Mouse (Mus musculus) limb, embryonic 12.5 days (tissue): ENCODE results near the gene Nutm1. TPM values are rescaled to one million over a fixed set of nuclear protein-coding genes. Genes with fewer than 3 reads are reported as not detected.

ENCODE experiments used
- ATAC-seq: fragments of 200-750 bp; cut with Nextera tagmentation; 2 replicates; pipeline ENCODE4 v1.8.0; 2017; ENCODE audit warnings: low read depth, moderate TSS enrichment; ENCODE audit not compliant: insufficient number of reproducible peaks, insufficient read depth, low FRiP score, low TSS enrichment
- H3K27ac ChIP-seq: fragments of 300-500 bp; sonication (generic); 2 replicates; pipeline ENCODE4 v1.5.1; 2016; ENCODE audit warnings: mild to moderate bottlenecking, moderate library complexity
- H3K27me3 ChIP-seq: fragments of 300-500 bp; sonication (generic); 2 replicates; pipeline ENCODE4 v1.6.1; 2016; ENCODE audit warnings: mild to moderate bottlenecking, moderate library complexity
- H3K36me3 ChIP-seq: fragments of 300-500 bp; sonication (generic); 2 replicates; pipeline ENCODE4 v1.6.1; 2016; ENCODE audit warnings: mild to moderate bottlenecking, moderate library complexity
- H3K4me1 ChIP-seq: fragments of 300-500 bp; sonication (generic); replicated peaks from 2 replicates; pipeline ENCODE4 v1.6.1; 2016
- H3K4me2 ChIP-seq: fragments of 300-500 bp; sonication (generic); 2 replicates; pipeline ENCODE4 v1.6.1; 2016; ENCODE audit warnings: mild to moderate bottlenecking, moderate library complexity
- H3K4me3 ChIP-seq: fragments of 300-500 bp; sonication (generic); replicated peaks from 2 replicates; pipeline ENCODE4 v1.5.1; 2016; ENCODE audit warnings: mild to moderate bottlenecking
- H3K9ac ChIP-seq: fragments of 300-500 bp; sonication (generic); replicated peaks from 2 replicates; pipeline ENCODE4 v1.6.1; 2016; ENCODE audit warnings: mild to moderate bottlenecking, moderate library complexity
- H3K9me3 ChIP-seq: fragments of 300-500 bp; sonication (generic); 2 replicates; pipeline ENCODE4 v1.6.1; 2016; ENCODE audit warnings: mild to moderate bottlenecking, moderate library complexity
- WGBS: fragments of 180-500 bp; shearing (Covaris S2); methylation state at CpG from one replicate; pipeline ENCODE4 v1.1.7; 2016; 5-methylcytosine and 5-hydroxymethylcytosine counted together
- polyA plus RNA-seq: library from polyadenylated mRNA; unstranded; fragments of >200 nt; fragmentation: Nextera tagmentation; extraction: Ambion mirVana; gene quantifications from 2 replicates; pipeline ENCODE4 v1.2.1, GENCODE M21; 2016

Nutm1 gene
- polyA plus RNA-seq, 1 experiment from 2014 or later, result 0.10 TPM

DNA sequence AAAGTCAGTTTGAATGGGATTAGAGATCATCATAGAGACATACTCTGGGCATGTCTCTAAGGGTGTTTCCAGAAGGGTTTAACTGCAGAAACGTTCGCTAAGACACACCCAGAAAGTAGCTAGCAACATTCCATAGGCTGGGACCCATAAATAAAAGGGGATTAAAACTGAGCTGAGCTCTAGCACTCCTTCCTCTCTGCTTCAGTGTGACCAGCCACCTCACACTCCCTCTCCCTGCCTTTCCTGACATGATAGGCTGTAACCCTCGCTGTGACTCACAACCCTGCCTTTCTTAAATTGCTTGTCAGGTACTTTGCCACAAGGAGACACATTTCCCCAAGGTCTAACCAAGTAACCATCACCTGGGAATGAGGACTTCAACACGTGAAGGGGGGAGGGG lies 21.1 kb downstream of the Nutm1 start:
- Histone ChIP-seq H3K9ac (no peak overlapping the region), H3K4me3 (no peak overlapping the region), H3K4me2 (peak overlapping the region; percentile 10; the same call in 1 of the 2 replicates), H3K9me3 (no peaks in the 10 kb centered on the region), H3K27ac (no peak overlapping the region), H3K4me1 (peaks cover 22% of the 10 kb centered on the region), H3K36me3 (no peaks in the 10 kb centered on the region), H3K27me3 (no peaks in the 10 kb centered on the region)
- no peak for ATAC-seq
- 4% methylated on average over 4 of the region's 4 CpGs for WGBS

DNA sequence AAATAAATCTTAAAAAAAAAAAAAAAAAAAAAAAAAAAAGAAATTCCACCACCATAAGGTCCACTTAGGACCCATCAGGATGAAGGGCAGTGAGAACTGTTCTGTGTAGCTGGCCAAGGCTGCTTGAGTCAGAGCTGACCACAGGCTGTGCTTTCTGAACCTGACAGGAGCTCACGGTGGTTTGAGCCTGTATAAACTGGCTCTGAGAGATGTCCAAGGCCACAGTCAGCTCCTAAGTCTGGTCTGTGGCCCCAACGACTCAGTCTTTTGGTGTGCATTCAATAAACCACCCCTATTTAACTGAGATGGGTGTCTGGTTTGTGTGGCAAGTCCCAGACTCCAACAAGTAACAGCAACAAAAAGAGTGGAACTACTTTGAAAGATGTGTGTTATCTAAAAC lies 22.5 kb downstream of the Nutm1 start:
- Histone ChIP-seq H3K4me2 (no peak overlapping the region), H3K4me1 (peaks cover 21% of the 10 kb centered on the region), H3K9ac (no peak overlapping the region), H3K27me3 (no peaks in the 10 kb centered on the region), H3K9me3 (no peaks in the 10 kb centered on the region), H3K27ac (no peak overlapping the region), H3K4me3 (no peak overlapping the region), H3K36me3 (no peaks in the 10 kb centered on the region)
- no peak for ATAC-seq
- 83% methylated on average over 2 of the region's 2 CpGs for WGBS

DNA sequence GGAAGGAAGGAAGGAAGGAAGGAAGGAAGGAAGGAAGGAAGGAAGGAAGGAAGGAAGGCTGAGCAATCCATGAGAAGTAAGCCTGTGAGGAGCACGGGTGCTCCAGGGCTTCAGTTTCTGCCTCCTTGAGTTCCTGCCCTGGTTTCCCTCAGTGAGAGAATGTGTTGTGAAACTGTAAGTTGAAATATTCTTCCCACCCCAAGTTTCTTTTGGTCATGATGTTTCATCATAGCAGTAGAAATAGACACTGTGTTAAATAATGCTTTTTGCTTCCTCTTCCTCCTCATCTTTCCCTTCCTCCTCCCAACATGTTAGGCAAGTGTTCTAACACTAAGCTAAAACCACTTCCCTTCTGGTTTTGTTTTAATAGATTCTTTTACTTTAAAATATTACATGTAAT lies 26.5 kb downstream of the Nutm1 start:
- Histone ChIP-seq H3K4me1 (0 out of 2 replicates have a peak, but pooled peaks cover under 1% of the 10 kb centered on the region), H3K36me3 (no peaks in the 10 kb centered on the region), H3K4me2 (no peak overlapping the region), H3K27ac (no peak overlapping the region), H3K9ac (no peak overlapping the region), H3K27me3 (no peaks in the 10 kb centered on the region), H3K9me3 (no peaks in the 10 kb centered on the region), H3K4me3 (no peak overlapping the region)
- 94% methylated on average over 1 of the region's 1 CpGs for WGBS
- ATAC-seq, result no peak

DNA sequence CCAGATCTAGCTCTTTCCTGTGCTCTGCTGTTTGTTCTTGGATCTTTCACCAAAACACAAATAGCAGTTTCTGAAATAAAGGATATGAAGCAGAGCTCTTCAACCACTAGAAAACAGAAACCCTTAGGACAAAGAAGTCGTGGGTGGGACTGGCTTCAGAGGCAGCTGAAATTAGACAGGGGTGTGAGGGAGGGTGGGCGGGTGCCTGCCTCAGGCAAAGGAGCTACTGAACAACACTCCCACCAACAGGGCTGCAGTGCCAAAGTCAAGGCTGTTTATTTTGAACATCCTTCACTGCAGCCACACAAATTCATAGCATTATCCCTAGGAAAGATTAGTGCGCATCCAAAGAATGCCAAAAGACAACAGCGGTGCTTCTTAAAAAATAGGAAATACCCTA lies 34.7 kb downstream of the Nutm1 start:
- no peaks in the 10 kb centered on the region for H3K36me3 ChIP-seq
- no peak overlapping the region for H3K4me3 ChIP-seq
- no peak overlapping the region for H3K4me2 ChIP-seq
- H3K9ac ChIP-seq, result no peak overlapping the region
- ATAC-seq, result no peak
- no peaks in the 10 kb centered on the region for H3K4me1 ChIP-seq
- no peaks in the 10 kb centered on the region for H3K27me3 ChIP-seq
- H3K9me3 ChIP-seq, result no peaks in the 10 kb centered on the region
- H3K27ac ChIP-seq, result no peak overlapping the region
- 64% methylated on average over 4 of the region's 4 CpGs for WGBS

DNA sequence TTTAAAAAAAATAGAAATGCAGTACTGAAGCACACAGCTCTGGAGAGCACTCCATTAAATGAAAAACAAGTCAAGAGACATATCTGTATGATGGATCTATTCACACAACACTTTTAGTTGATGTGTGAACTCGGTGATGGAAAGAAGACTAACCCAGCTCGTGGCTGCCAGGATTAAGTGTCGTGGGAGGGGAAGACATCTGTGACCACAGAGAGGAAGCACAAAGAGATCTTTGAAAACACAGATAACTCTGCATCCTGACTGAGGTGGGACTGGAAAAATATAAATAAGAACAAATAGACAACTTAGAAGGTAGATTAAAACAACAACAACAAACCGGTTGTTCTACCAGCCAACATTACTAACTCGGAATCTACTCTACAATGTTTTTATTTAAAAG lies 36.5 kb downstream of the Nutm1 start:
- no peak for ATAC-seq
- Histone ChIP-seq H3K36me3 (no peaks in the 10 kb centered on the region), H3K4me3 (no peak overlapping the region), H3K27me3 (no peaks in the 10 kb centered on the region), H3K27ac (no peak overlapping the region), H3K4me1 (no peaks in the 10 kb centered on the region), H3K9ac (no peak overlapping the region), H3K9me3 (no peaks in the 10 kb centered on the region), H3K4me2 (no peak overlapping the region)
- 81% methylated on average over 5 of the region's 5 CpGs for WGBS

DNA sequence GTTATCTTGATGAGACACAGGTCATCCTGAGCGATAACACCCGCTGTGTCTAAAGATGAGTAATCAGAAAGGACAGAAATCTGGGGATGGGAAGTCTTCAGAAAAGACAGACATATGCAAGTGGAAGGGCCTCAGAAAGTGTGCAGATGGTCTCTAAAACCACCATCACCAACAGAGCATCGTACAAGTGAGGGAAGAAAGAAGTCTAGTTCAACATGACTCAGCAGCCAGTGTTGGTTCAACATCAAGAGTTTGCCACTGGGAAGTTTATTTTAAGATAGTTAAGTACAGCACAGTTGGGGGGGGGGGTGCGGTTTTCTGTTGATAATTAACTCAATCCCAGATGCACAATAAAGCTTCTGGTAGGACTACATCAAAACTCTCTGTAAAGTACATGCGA lies 38.2 kb downstream of the Nutm1 start:
- no peaks in the 10 kb centered on the region for H3K27me3 ChIP-seq
- no peaks in the 10 kb centered on the region for H3K36me3 ChIP-seq
- no peaks in the 10 kb centered on the region for H3K9me3 ChIP-seq
- no peak overlapping the region for H3K4me3 ChIP-seq
- H3K4me1 ChIP-seq, result no peaks in the 10 kb centered on the region
- H3K9ac ChIP-seq, result no peak overlapping the region
- no peak overlapping the region for H3K4me2 ChIP-seq
- ATAC-seq, result no peak
- WGBS, result 87% methylated on average over 5 of the region's 5 CpGs
- H3K27ac ChIP-seq, result no peak overlapping the region

DNA sequence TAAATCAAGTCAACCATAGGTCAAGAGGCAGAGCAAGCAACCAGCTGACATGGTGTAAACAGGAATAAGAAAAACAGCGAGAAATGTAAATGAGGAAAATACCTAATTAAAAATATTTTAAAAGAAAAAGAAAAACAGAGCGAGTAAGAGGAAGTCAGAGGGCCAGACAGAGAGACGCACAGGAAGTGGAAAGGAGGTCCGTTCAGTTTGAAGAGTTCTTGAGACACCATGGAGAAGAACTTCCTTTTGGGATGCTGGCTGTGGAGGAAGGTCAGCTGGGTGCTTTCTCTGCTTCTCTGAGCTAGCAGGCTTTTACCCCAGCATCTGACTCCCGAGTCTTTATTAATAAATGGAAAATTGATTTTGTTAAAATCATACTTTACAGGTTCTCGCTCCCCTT lies 41.5 kb downstream of the Nutm1 start:
- no peak for ATAC-seq
- Histone ChIP-seq H3K4me1 (no peaks in the 10 kb centered on the region), H3K27ac (no peak overlapping the region), H3K9ac (no peak overlapping the region), H3K36me3 (no peaks in the 10 kb centered on the region), H3K4me2 (no peak overlapping the region), H3K27me3 (no peaks in the 10 kb centered on the region), H3K9me3 (no peaks in the 10 kb centered on the region), H3K4me3 (no peak overlapping the region)
- WGBS, result 76% methylated on average over 6 of the region's 6 CpGs

DNA sequence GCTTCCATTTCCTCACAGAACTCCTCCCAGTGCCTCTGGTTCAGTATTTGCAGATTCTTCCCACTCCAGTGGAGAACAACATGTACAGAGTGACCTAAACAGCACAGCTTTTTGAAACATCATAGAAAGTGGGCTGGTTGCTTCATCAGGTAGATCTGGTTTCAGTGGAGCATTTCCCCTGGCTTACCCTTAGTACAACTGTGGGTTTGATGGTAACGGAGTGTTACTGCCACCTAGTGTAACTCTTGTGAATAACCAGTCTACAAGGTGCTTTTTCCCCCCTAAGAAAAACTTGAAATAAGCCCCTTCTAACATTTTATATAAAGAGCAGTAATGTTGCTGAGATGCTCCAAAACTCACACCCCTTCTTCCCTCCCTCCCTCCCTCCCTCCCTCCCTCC lies 43.1 kb downstream of the Nutm1 start:
- no peaks in the 10 kb centered on the region for H3K36me3 ChIP-seq
- 3% methylated on average over 1 of the region's 1 CpGs for WGBS
- H3K27ac ChIP-seq, result no peak overlapping the region
- no peaks in the 10 kb centered on the region for H3K4me1 ChIP-seq
- no peak overlapping the region for H3K4me3 ChIP-seq
- H3K9ac ChIP-seq, result no peak overlapping the region
- no peak; the same call in 1 of the 2 replicates for ATAC-seq
- no peaks in the 10 kb centered on the region for H3K9me3 ChIP-seq
- H3K27me3 ChIP-seq, result no peaks in the 10 kb centered on the region
- H3K4me2 ChIP-seq, result no peak overlapping the region

DNA sequence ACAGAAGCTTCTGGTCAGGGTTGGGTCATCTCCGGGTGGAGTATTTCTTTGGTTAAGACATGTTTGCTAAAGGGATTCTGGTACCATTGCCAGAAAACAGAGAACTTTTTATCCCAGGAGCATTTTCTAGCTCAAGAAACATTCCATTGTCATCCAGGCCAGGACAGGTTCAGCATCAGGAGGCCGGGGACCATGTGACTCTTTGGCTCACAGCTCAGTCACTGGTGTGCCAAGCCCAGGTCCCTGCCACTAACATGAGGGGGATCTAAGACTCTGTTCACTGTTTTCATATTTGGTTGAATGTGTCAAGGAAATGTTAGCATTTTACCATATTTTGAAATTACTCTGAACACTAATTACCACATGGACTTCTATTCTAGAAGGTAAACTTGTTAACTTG lies 48.4 kb downstream of the Nutm1 start:
- Histone ChIP-seq H3K9me3 (no peaks in the 10 kb centered on the region), H3K9ac (no peak overlapping the region), H3K4me1 (no peaks in the 10 kb centered on the region), H3K27me3 (no peaks in the 10 kb centered on the region), H3K27ac (no peak overlapping the region), H3K4me2 (no peak overlapping the region), H3K4me3 (no peak overlapping the region), H3K36me3 (no peaks in the 10 kb centered on the region)
- WGBS, result 94% methylated on average over 2 of the region's 2 CpGs
- no peak for ATAC-seq

DNA sequence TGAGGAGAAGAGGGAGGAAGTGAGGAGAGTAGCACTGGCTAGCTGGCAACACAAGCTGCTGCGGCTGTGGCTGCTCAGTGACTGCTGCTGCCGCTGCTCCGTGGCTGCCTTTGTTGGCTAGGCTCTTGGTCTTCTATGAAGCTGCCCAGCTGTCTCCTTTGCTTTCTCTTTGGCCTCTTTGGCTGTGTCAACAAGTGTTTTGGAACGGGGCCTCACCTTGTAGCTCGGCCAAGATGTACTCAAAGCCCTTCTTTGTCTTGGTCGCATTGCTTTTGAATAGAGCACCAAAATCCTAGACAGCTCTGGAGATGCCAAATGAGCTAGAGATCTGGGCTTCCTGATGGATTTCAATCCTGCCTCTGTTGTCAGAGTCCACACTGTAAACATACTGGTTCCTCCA lies 48.9 kb downstream of the Nutm1 start:
- Histone ChIP-seq H3K27ac (no peak overlapping the region), H3K36me3 (no peaks in the 10 kb centered on the region), H3K4me3 (no peak overlapping the region), H3K4me1 (no peaks in the 10 kb centered on the region), H3K9me3 (no peaks in the 10 kb centered on the region), H3K4me2 (no peak overlapping the region), H3K9ac (no peak overlapping the region), H3K27me3 (no peaks in the 10 kb centered on the region)
- 77% methylated on average over 6 of the region's 6 CpGs for WGBS
- no peak for ATAC-seq

DNA sequence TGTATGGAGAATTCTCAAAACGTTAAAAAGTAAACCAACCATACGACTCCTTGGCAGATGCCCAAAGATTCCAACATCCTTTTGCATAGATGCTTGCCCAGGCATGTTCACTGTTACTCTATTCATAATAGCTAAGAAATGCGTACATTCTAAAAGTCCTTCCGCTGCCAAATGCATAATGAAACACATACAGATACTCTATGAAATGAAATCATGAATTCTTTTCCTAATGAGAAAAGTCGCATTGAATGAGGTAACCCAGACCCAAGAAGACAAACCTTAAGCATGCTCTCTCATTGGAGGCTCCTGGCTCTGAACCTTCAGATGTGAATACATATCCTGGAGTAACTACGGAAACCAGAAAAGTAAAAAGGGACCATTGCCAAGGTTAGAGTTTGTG lies 56.0 kb downstream of the Nutm1 start:
- WGBS, result 72% methylated on average over 6 of the region's 6 CpGs
- Histone ChIP-seq H3K4me3 (no peak overlapping the region), H3K27me3 (no peaks in the 10 kb centered on the region), H3K36me3 (no peaks in the 10 kb centered on the region), H3K4me1 (no peaks in the 10 kb centered on the region), H3K9me3 (no peaks in the 10 kb centered on the region), H3K4me2 (no peak overlapping the region), H3K9ac (no peak overlapping the region), H3K27ac (no peak overlapping the region)
- ATAC-seq, result no peak
